In genomic region chr2:13672946-13673345, GRCm38 (mm10) we compare ENCODE assay signal across 10 mouse cellular contexts.
DNase-seq lines count a peak whose midpoint lies in the region; ATAC-seq and TF ChIP-seq lines count a peak whose summit lies in the region.
"Had no signal": no experiment of that assay in that cellular context is flagged by ENCODE, and none has a peak within 500 bp of the region (broad histone marks: within the 10 kb centered on the region; RNA-seq: fewer than 3 reads in every experiment).

No protein-coding gene starts in this region.

- no peaks in the 10 kb centered on the region for H3K27me3 ChIP-seq in cerebellum, adult 2 months (ENCODE audit: control insufficient read depth, insufficient read depth, low read length)
- no peaks in the 10 kb centered on the region for H3K27me3 ChIP-seq in lung, embryonic 14.5 days (ENCODE audit: insufficient read depth, low read length)
- no peaks in the 10 kb centered on the region for H3K27me3 ChIP-seq in embryonic facial prominence, embryonic 11.5 days (ENCODE audit: control insufficient read depth, insufficient read depth, low read length)
- H3K27me3 ChIP-seq: heart, embryonic 15.5 days; megakaryocyte, embryonic 14.5 days had no signal

- intact Hi-C loops in gastrocnemius, postnatal 14 days (cut with DNase I; ENCODE audit: low total_unique reads) = no loop called here

- no peak overlapping the region for H3K4me2 ChIP-seq in lung, embryonic 14.5 days
- H3K4me2 ChIP-seq in embryonic facial prominence, embryonic 11.5 days (ENCODE audit: low read depth, low read length) = no peak overlapping the region
- H3K4me2 ChIP-seq: heart, embryonic 15.5 days had no signal

- no peaks in the 10 kb centered on the region for H3K36me3 ChIP-seq in lung, embryonic 14.5 days (ENCODE audit: insufficient read depth)
- H3K36me3 ChIP-seq in embryonic facial prominence, embryonic 11.5 days (replicated peaks; ENCODE audit: control insufficient read depth, insufficient read depth, low read depth, low read length) = no peaks in the 10 kb centered on the region
- H3K36me3 ChIP-seq: heart, embryonic 15.5 days had no signal

- no peaks in the 10 kb centered on the region for H3K4me1 ChIP-seq in cerebellum, adult 2 months (ENCODE audit: control insufficient read depth, insufficient read depth, low read length)
- H3K4me1 ChIP-seq in lung, embryonic 14.5 days (ENCODE audit: insufficient read depth) = no peaks in the 10 kb centered on the region
- no peaks in the 10 kb centered on the region for H3K4me1 ChIP-seq in embryonic facial prominence, embryonic 11.5 days (ENCODE audit: control insufficient read depth, insufficient read depth, low read length)
- no peaks in the 10 kb centered on the region for H3K4me1 ChIP-seq in olfactory bulb, adult 2 months (ENCODE audit: control insufficient read depth, insufficient read depth, low read length)
- H3K4me1 ChIP-seq: heart, embryonic 15.5 days had no signal

- 75% methylated on average over 3 of the region's 3 CpGs for WGBS in cerebellum, adult 2 months
- WGBS in lung, embryonic 14.5 days = 57% methylated on average over 3 of the region's 3 CpGs
- WGBS in embryonic facial prominence, embryonic 11.5 days = 66% methylated on average over 3 of the region's 3 CpGs
- WGBS in olfactory bulb, adult 2 months = 73% methylated on average over 3 of the region's 3 CpGs

- no peak for ATAC-seq in lung, embryonic 14.5 days (ENCODE audit: insufficient read depth)
- no peak for ATAC-seq in embryonic facial prominence, embryonic 11.5 days (replicated peaks; ENCODE audit: insufficient number of reproducible peaks, low FRiP score, low TSS enrichment, low read depth)

- no peak overlapping the region for H3K4me3 ChIP-seq in cerebellum, adult 2 months (replicated peaks; ENCODE audit: insufficient read depth, low read depth, low read length)
- no peak overlapping the region for H3K4me3 ChIP-seq in lung, embryonic 14.5 days (ENCODE audit: low read depth, low read length)
- H3K4me3 ChIP-seq in embryonic facial prominence, embryonic 11.5 days (ENCODE audit: low read depth, low read length) = no peak overlapping the region
- no peak overlapping the region for H3K4me3 ChIP-seq in olfactory bulb, adult 2 months (ENCODE audit: insufficient read depth, low read depth, low read length)
- H3K4me3 ChIP-seq: heart, embryonic 15.5 days had no signal

- H3K9ac ChIP-seq in lung, embryonic 14.5 days = no peak overlapping the region
- no peak overlapping the region for H3K9ac ChIP-seq in embryonic facial prominence, embryonic 11.5 days (replicated peaks; ENCODE audit: low read length)
- H3K9ac ChIP-seq: heart, embryonic 15.5 days had no signal

- no peak for DNase-seq in cerebellum, adult 2 months
- DNase-seq in cerebellum, adult 9-10 months = no peak
- peak; percentile 28 for DNase-seq in lung, embryonic 14.5 days
- DNase-seq in lung, postnatal 25 days (ENCODE audit: low spot score) = no peak
- DNase-seq in embryonic facial prominence, embryonic 11.5 days (ENCODE audit: low spot score) = peak; percentile 14
- DNase-seq in gastrocnemius, postnatal 14 days = no peak
- no peak for DNase-seq in adipocyte (ENCODE audit: low spot score)

- peak; percentile 24; the same call in 1 of the 2 replicates for TF ChIP-seq CTCF in cerebellum, adult 2 months (IDR thresholded peaks at IDR 0.05; ENCODE audit: borderline replicate concordance, insufficient read depth, low read depth, low read length)
- TF ChIP-seq CTCF in lung, embryonic 14.5 days (IDR thresholded peaks at IDR 0.05; ENCODE audit: low read depth) = peak; percentile 63
- 0 out of 2 replicates have a peak, but pooled peaks have one; percentile 14 for TF ChIP-seq CTCF in olfactory bulb, adult 2 months (IDR thresholded peaks at IDR 0.05; ENCODE audit: insufficient read depth, low read depth, low read length)

- H3K9me3 ChIP-seq in lung, embryonic 14.5 days (ENCODE audit: low read depth, low read length) = no peaks in the 10 kb centered on the region
- no peaks in the 10 kb centered on the region for H3K9me3 ChIP-seq in embryonic facial prominence, embryonic 11.5 days (replicated peaks; ENCODE audit: control insufficient read depth, low read length)
- H3K9me3 ChIP-seq: heart, embryonic 15.5 days; megakaryocyte, embryonic 14.5 days had no signal

- H3K27ac ChIP-seq in cerebellum, adult 2 months (ENCODE audit: insufficient read depth, low read length) = no peak overlapping the region
- no peak overlapping the region for H3K27ac ChIP-seq in lung, embryonic 14.5 days (ENCODE audit: low read depth)
- H3K27ac ChIP-seq in embryonic facial prominence, embryonic 11.5 days (replicated peaks; ENCODE audit: low read depth, low read length) = no peak overlapping the region
- no peak overlapping the region for H3K27ac ChIP-seq in olfactory bulb, adult 2 months (ENCODE audit: insufficient read depth, low read depth, low read length)
- H3K27ac ChIP-seq: heart, embryonic 15.5 days had no signal

- TF ChIP-seq POLR2A in cerebellum, adult 2 months (IDR thresholded peaks at IDR 0.05; ENCODE audit: borderline replicate concordance, insufficient read depth, low read length) = no peak
- TF ChIP-seq POLR2A in olfactory bulb, adult 2 months (IDR thresholded peaks at IDR 0.05; ENCODE audit: insufficient read depth, low read depth, low read length) = no peak

Comparison
In these comparisons a context has a peak if more than half of its experiments do, and no peak if none do; other contexts are left out.
1. DNase-seq: peak in lung, embryonic 14.5 days (single experiment) and embryonic facial prominence, embryonic 11.5 days (single experiment); none in cerebellum, adult 2 months (0 of 2), cerebellum, adult 9-10 months (single experiment), lung, postnatal 25 days (single experiment), gastrocnemius, postnatal 14 days (single experiment) and adipocyte (single experiment).
2. Peak in every context shown above with its lines, with median percentiles within 50 percentile points of each other: CTCF ChIP-seq.